Mouse (Mus musculus) embryo, embryonic 10 days (tissue): ENCODE data around the gene Cacna1a.
A peak's percentile ranks its signal among the peaks of the same experiment; 100 is the strongest.

Experiments
- DNase-seq: peaks from one replicate; pipeline ENCODE4 v3.0.0-alpha.2; 2015; ENCODE audit warnings: low spot score

Gene Cacna1a

DNA sequence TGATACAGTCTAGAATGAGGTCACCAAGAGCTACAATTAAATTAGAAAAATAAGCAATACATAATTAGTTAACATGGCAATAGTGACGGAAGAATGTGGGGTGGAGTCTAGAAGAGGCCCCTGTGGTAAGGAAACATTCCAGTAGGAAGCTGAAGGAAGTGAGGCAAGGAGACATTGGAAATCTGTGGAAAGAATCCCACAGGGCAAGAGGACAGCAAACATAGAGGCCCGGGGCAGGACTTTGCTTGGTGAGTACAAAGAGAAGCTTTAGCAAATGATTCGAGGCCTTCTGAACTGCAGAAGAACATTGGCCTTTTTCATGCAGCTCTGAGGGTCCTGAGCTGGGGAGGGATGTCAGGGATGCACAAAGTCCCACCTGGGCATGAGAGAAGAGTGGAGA is at the start of gene Cacna1a:
TSS of gene Cacna1a (plus strand) at position 166 of the 400 bp plus-strand sequence.
- no peak for DNase-seq

DNA sequence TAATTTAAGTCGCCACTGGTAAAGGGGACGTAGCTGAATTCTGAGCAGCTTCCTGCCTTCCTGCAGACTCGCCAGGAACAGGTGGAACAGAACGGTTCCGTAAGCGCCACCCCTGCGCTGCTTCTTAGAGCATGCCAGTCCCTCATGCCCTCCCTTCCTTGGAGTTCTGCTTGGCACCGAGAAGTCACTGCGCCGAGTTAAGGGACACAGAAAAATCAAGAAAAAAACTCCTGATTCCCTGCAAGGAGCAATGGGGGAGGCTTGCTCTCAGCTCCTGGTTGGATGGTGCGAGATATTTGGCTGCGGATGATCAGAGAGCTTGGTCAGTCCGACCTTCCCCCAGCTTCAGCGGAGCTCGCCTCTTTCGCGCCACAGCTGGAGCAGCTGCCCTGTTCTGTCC is 49.7 kb upstream of the Cacna1a start:
- peak; percentile 12 for DNase-seq

DNA sequence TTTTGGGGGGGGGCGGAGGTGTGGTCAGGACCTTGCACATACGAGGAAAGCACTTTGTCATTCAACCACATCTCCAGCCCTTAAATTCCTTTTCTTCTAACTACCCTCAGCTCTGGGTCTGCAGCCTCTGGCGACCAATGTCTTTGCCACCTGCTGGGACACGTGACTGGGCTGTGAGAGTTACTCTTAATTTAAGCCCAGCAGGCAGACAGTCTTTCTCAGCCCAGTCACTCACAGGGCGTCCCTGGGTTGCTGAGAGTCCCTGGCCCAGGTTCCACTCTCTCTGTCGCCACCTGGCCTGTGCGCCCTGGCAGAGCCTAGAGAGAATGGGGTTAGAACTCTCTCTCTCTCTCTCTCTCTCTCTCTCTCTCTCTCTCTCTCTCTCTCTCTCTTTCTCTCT is 48.9 kb upstream of the Cacna1a start:
- peak; percentile 20 for DNase-seq

DNA sequence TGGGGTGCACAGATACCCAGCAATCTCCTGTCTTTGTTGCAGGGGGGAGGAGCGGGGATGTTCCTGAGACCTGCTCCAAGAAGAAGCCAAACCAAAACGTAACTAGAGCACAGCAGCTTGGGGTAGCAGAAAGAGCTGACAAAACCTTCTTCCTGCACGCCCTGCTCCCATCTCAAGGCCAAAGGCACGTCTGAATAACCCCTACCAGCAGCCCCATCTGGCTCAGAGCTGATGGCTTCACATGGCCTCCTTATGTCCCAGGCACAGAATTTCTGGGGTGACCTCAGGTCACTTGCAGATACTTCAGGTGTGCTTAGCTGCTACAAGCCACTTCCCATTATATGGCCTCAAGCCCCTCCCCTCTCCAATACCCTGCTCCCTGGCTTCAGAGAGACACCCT is 48.4 kb upstream of the Cacna1a start:
- no peak for DNase-seq

DNA sequence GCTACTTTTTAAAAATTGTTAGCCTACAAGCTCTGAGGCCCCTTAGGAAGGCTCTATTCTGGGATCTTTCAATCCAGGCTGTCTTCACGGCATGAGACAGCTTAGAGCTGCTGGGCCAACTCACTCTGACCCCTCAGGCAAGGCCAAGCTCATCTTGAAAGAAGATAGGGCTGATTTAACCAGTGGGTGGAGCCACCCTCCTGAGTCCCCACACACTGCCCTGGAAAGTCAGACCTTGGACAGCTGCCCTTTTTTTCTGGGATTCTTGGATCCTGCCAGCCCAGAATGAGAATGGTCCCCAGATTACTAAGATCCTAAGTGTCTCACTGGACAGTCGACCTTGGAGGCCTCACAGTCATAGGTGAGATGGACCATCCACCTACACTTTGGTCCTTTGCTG is 47.6 kb upstream of the Cacna1a start:
- DNase-seq: peak; percentile 22

DNA sequence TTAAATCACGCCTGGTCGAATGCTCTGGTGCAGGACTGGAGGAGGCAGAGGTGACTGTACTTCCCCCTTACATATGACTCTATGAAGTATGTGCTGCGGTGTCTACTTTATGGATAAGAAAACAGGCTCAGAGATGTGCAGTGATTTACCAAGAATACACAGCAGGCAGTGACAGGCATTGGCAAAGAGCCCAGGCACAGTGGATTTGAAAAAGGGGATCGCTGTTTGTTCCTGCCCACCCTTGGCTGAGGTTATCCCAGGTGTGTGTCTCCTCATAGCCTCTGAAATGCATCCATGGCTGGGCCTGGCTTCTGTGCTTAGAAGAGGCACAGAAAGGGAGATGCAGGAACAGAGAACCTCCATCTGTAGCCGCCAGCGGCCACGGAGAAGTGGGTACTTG is 42.7 kb upstream of the Cacna1a start:
- DNase-seq: no peak

DNA sequence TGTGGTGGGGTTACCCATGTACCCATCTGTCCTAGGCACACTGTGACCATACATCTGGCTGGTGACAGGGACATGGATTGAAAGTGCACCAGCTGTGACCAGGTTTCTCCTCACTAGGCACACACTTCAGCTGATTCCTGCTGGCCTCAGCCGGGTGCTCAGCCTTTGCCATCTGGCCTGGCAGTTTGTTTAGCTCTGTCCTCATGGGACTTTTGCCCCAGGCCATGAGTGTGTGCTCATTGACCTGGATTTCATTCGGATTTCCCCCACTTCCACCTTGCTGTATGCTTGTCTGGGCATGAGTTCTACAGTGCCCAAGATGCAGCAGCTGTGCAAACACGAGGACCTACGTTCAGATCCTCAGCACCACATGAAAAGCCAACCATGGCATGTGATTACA is 41.8 kb upstream of the Cacna1a start:
- DNase-seq: no peak

DNA sequence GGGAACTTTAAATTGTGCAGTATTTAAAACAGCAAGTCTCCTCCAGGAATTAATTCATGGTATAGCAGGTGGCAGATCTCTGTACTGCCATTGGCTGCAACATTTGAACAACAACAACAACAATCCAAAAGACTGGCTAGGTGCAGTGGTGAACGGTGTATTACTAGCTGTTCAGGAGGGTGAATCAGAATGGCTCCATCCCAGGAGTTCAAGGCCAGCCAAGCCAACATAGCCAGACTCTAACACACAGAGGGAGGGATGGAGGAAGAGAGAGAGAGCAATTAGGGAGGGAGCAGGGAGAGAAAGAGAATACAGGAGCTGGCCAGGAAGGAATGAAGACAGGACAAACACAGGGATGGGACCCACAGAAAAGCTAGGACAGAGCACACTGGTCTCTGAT is 38.7 kb upstream of the Cacna1a start:
- no peak for DNase-seq

DNA sequence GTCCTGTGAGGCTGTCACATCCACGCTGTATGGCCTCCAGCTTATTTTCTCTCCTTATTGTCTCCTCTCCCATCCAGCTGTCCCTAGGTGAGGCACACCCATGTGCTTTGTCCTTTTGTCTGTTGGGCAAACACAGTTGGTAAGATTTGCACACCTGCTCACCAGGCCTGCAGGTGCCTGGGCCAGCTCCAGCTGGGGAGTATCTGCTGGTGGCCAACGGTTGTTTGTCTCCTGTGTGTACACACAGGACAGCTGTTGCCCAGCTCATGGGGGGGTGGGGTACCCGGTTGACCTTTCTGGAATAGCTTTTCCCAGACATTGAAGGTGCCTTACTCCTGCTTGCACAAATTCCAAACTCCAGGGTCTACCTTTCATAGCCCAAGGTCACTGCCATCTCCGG is 37.3 kb upstream of the Cacna1a start:
- DNase-seq: no peak

DNA sequence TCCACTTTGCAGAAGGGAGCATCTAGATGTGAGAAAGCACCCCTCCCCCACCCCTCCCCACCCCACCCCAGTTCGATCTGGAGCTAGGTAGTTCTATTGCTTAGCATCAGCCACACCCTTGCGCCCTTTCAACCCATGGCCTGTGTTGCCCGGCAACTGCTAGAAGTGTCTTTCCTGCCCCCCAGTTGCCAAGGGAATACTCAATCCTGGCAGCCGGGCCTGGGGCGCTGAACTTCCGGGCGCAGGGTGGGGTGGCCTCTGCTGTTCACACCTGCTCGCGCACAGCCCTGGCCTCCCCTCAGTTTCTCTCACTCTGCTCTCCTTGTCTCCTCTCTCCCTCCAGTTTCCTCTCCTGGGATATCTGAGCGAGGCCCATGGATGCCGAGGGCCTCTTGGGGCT is 31.8 kb upstream of the Cacna1a start:
- DNase-seq: no peak

DNA sequence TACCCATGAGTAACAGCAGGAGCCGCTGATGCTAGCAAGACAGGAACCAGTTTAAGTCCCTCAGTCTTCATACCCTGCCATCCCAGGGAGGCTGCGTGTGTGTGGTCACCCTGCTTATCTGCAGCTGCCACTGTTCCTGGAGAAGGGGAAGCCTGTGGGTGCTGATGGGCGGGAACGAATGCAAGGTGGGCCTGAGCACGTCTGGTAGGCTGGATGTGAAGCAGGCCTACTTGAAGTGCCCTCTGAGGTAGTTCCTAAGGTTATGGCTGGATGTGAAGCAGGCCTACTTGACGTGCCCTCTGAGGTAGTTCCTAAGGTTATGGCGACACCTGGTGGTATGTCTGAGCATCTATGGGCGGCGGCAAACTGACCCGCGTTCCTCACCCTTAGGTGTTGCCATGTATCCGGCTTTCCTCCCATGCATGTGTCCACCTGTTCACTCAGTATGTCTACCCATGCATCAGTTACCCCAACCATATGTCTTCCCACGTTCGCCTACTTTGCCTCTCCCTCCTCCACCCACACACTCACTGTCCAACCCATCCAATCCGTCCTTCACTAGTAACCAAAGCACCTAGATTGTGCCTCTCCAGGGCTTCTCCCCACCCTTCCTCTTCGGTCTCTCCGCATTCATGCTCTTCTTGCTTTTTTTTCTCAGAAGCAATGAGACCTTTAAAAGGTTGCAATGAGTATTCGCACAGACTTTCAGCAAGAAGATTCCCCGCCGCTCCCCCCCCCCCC is 30.4 kb upstream of the Cacna1a start:
- DNase-seq: peak; percentile 93

DNA sequence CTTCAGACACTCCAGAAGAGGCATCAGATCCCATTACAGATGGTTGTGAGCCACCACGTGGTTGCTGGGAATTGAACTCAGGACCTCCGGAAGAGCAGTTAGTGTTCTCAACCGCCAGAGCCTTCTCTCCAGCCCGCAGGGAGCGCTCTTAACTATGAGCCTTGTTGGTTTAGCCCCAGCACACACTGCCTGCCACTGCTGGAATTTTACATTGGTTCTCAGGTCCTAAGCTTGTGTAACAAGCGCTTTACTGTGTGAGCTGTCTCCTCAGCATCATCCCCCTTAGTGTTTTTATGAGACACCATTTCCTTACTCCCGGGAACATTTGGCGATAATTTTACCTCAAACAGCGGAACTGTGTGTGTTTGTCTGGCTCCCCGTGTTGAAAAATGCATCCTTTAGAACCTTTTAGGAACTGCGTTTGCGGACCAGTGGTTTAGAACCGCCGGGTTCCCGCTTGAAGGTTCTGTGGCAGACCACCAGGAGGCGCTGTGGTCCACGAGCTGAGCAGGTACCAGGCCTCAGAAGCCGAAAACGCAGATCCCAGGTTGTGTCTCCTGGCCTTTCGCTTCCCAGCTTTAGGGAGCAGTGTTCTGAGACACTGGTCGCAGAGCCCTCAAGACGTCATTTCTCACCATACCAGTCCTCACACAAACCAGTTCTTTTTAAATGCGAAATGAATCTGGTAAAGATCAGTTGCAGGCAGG is 24.7 kb upstream of the Cacna1a start:
- peak; percentile 83 for DNase-seq

DNA sequence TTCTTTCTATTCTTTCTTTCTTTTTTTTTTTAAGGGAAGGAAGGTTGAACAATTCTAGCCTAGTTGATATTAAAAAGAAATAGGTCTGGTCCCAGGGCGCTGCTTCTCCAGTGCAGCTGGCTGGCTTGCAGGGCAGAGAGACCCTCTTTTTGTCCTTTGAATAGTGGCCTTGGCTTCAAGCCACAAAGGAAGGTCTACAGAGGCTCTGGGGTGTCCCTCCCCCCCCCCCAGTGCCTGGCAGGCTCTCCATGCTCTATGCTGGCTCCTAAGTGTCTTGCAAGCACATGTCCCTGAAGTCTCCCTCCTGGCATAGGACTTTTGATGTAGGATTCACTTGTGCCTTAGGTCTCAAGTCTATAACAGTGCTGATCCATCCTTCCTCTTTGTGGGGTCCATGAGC is 23.0 kb upstream of the Cacna1a start:
- no peak for DNase-seq

DNA sequence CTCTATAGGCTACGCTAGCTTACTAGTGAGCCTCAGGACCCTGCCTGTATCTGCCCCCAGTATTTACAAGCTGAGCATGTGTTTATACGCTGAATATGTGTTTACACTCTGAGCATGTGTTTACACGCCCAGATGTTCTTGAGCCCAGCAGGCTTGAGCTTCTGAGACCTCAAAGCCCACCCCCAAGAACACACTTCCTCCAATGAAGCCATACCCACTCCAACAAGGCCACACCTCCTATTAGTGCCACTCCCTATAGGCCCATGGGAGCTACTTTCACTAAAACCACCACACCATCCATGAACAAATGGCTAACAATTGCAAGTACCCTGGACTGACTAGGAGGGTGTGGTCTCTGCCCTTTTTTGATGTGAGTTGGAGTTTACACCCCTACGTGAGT is 17.3 kb upstream of the Cacna1a start:
- no peak for DNase-seq

DNA sequence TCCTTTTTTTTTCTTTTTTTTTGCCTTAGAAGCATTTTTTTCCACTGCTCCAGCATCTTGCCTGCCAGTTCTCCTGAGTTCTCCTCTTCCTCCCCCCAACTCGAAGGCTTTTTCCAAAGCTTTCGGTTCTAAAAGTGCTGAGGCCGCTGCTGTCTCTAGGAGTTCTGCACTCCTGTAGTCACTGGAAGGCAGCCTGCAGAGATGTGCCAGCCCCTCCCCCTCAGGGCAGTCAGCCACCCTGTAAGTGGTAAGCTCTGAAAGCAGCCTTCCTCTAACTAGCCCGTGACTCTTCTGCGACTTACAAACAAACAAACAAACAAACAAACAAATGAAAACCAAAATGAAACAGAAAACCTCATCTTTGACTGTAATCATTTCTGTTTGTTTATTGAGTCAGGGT is 13.2 kb upstream of the Cacna1a start:
- no peak for DNase-seq

DNA sequence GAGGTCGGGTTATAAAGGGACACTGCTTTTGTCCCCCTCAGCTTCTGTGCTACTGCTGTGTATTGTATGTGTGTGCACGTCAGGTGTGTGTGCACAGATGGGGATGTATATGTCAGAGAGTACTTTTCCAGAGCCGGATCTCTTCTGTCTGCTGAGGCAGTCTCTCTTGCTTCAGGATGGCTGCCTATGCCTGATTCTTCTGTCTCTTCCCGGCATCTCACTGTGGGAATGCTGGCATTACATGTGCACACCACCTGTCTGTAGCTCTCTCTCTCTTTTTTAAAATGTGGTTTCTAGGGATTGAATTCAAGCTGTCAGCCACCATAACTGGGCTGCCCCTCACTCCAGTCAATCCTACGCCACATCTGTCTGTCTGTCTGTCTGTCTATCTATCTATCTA is 12.4 kb upstream of the Cacna1a start:
- DNase-seq: no peak

DNA sequence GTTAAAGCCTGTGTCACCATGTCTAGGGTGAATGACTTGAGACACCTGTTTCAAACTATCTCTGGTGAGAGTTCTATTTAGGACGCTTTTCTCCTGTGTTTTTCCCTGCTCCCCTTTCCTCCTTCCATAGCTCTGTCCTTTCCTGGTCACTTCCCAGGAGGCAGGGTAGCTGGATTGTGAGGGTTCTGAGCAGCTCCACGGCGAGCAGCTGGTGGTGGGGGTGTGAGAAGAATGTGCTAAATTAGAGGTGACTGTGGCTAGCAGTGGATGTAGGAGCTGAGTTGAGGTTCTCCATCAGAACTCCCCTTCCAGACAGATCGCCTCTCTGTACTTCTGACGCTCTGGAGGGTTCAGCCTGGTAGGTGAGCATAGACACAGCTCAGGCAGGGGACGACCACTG is 11.7 kb upstream of the Cacna1a start:
- DNase-seq: no peak

DNA sequence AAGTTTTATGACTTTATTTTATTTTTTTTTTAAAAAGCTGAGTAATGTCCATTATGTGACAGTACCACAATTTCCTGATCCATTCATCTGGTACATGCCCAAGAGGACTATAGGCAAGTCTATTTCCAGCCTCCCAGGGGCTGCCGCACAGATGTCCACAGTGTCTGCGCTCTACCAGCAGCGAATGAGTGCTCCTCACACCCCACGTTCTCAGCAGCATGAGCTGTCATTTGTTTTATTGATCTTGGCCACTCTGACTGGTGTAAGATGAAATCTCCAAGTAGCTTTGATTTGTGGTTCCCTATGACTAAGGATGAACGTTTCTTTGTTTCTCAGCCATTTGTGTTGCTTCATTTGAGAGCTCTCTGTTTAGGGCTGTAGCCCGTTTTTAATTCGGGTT is 6.6 kb upstream of the Cacna1a start:
- no peak for DNase-seq

DNA sequence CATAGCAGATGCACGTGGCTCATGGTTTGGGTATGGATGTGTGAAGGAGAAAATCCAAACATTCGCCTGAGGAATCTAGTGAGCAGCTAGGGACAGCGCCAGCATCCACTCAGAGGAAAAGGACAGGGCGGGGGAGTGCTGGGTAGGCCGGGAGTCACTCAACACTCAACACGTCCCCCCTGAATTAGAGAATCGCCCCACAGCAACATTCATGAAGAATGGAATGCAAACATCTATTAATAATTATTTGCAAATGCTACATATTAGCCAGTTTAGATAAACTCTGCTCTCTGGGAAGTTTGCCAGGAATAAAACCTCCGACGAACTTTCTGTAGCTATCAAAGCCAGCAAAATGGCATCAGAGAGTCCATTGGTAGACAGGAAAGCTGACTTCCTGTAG is 533 bp downstream of the Cacna1a start:
- DNase-seq: no peak

DNA sequence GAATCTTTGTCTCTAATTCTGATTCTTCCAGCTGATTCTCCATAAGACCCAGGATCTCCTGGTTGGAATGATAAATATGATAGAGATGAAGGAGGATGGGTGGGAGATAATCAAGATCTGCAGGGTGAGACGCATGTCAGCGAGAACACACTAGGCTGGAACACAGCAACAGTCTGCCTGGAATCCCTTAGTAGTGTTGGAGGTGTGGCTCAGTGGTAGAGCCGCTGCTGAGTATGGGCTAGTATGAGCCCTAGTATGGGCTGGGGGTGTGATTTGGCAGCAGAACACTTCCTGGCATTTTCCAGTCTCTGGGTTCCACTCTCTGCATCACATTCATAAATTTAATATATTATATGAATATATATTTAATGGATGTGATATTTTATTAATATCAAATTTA is 933 bp downstream of the Cacna1a start:
- DNase-seq: no peak

DNA sequence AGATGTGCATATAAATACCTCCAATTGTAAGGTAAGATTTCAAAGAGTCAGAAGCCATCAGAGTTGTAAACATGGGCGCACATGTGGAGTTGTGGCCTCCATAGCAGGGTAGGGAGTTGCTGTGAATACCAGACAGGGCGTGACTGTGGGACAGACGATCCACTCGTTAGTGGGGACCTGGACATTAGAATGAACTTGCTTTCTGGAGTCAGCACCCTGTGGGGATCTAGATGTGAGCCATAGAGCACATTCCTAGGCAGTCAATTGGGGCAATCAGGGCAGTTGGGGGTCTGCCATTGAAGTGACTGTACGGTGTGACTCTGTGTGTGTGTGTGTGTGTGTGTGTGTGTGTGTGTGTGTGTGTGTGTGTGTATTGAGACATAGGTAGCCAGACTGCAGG is 3.4 kb downstream of the Cacna1a start:
- DNase-seq: no peak

DNA sequence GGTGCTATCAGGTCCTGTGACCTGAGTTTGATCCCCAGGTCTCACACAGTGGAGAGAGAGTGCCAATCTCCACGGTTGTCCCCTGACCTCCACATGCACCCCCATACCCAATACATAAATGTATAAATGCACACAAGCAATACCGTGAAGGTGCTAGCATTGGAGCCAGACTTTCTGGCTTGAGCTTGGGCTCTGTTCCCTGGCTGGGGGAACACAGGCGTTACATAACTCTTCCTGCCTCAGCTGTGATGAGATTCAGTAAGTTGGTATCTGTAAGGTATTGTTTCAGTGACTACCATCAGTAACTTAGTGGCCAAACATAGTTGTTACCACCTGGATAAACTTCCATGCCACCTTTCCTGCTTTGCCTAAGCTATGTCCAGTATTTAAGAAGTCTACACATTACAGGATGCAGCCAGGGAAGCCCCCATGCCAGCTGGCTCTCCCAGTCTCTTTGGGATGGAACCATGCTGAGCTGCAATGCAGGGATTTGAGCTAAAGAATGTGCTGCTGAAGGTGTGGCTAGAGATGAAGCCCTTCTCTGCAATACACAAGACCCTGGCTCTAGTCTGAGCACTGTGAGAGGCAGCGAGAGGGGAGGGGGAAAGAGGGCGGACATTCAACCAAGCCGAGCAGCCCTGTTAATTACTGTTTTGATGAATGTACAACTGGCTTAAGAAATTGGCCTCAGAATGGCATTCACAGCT is 7.7 kb downstream of the Cacna1a start:
- DNase-seq: no peak
